Mouse (Mus musculus) stomach, embryonic 16.5 days (tissue): Measurements from ENCODE around the gene Mcm10. TPM values are rescaled to one million over a fixed set of nuclear protein-coding genes. Genes with fewer than 3 reads are reported as not detected.
A peak's percentile ranks its signal among the peaks of the same experiment; 100 is the strongest.

Experiments
- ATAC-seq: fragments of 200-750 bp; cut with Nextera tagmentation; 2 replicates; pipeline ENCODE4 v1.8.0; 2017; ENCODE audit warnings: moderate number of reproducible peaks, moderate TSS enrichment; ENCODE audit not compliant: insufficient read depth, low FRiP score
- H3K27ac ChIP-seq: fragments of 300-500 bp; sonication (generic); 2 replicates; pipeline ENCODE4 v1.5.1; 2014; ENCODE audit warnings: low read length
- H3K27me3 ChIP-seq: fragments of 300-500 bp; sonication (generic); 2 replicates; pipeline ENCODE4 v1.6.1; 2014; ENCODE audit warnings: low read length, control low read depth, mixed read lengths; ENCODE audit not compliant: control insufficient read depth, insufficient read depth
- H3K36me3 ChIP-seq: fragments of 300-500 bp; sonication (generic); 2 replicates; pipeline ENCODE4 v1.6.1; 2014; ENCODE audit warnings: low read length; ENCODE audit not compliant: control insufficient read depth, insufficient read depth
- H3K4me1 ChIP-seq: fragments of 300-500 bp; sonication (generic); 2 replicates; pipeline ENCODE4 v1.6.1; 2014; ENCODE audit warnings: low read length, control low read depth, mixed read lengths; ENCODE audit not compliant: control insufficient read depth, insufficient read depth
- H3K4me2 ChIP-seq: fragments of 300-500 bp; sonication (generic); 2 replicates; pipeline ENCODE4 v1.6.1; 2014; ENCODE audit warnings: low read depth, low read length, mixed read lengths
- H3K4me3 ChIP-seq: fragments of 300-500 bp; sonication (generic); replicated peaks from 2 replicates; pipeline ENCODE4 v1.5.1; 2014; ENCODE audit warnings: mild to moderate bottlenecking, low read length
- H3K9ac ChIP-seq: fragments of 300-500 bp; sonication (generic); 2 replicates; pipeline ENCODE4 v1.6.1; 2014; ENCODE audit warnings: low read length
- H3K9me3 ChIP-seq: fragments of 300-500 bp; sonication (generic); replicated peaks from 2 replicates; pipeline ENCODE4 v1.6.1; 2016; ENCODE audit warnings: low read length, control low read depth; ENCODE audit not compliant: control insufficient read depth
- WGBS: fragments of 180-500 bp; shearing (Covaris S2); extraction: QIAGEN DNeasy Blood & Tissue Kit; methylation state at CpG from one replicate; pipeline ENCODE4 v1.1.7; 2014; 5-methylcytosine and 5-hydroxymethylcytosine counted together
- polyA plus RNA-seq: library from polyadenylated mRNA; unstranded; fragments of >200 nt; fragmentation: Nextera tagmentation; extraction: Ambion mirVana; gene quantifications from 2 replicates; pipeline ENCODE4 v1.2.1, GENCODE M21; 2015

Mcm10 gene
- polyA plus RNA-seq, 1 experiment from 2014 or later = 25.1 TPM

GRCm38 (mm10) chr2:5034801-5035200 is 22.2 kb upstream of the Mcm10 start:
- no peak overlapping the region for H3K4me2 ChIP-seq
- no peaks in the 10 kb centered on the region for H3K9me3 ChIP-seq
- 79% methylated on average over 8 of the region's 8 CpGs for WGBS
- no peaks in the 10 kb centered on the region for H3K4me1 ChIP-seq
- H3K36me3 ChIP-seq = no peaks in the 10 kb centered on the region
- no peaks in the 10 kb centered on the region for H3K27me3 ChIP-seq
- no peak overlapping the region for H3K9ac ChIP-seq
- ATAC-seq = no peak
- H3K27ac ChIP-seq = no peak overlapping the region
- no peak overlapping the region for H3K4me3 ChIP-seq

DNA sequence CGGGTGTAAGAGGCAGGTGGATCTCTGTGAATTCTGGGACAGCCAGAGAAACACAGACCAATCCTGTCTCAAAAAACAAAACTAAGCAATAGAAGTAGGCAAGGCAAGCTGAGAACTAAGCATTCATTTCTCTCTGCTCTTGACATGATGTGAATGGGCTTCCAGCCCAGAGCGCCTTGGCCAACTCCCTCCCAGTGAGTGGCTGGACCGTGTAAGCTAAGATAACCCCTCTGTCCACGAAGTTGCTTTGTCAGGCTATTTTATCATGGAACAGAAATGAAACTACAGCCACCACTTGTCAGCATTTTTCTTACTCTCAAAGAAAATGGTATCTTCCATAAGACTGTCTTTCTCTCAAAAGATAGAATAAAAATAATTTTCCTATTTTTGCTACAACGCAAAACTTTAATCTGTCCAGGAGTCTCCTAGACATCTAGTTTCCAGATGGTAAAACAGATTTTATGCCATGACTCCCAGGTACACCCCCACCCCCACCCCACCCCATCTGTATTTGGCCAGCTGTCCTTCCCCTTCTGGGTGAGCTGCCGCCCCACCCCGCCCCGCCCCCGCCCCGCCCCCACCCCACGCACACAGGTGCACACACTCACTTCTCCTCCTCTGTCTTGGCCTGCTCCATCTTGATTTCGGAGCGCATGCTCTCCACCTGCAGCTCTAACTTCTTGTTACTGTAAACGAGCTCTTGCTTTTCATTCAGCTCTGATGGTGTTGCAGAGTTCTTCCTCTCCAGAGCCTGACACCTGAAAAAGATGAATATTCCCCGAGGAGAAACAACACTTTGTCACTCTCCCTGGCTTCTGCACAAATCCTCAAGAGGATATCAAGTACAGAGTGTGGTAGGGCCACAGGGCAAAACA is 21.2 kb upstream of the Mcm10 start:
- no peaks in the 10 kb centered on the region for H3K9me3 ChIP-seq
- WGBS = 41% methylated on average over 15 of the region's 15 CpGs
- H3K4me2 ChIP-seq = no peak overlapping the region
- H3K9ac ChIP-seq = no peak overlapping the region
- no peaks in the 10 kb centered on the region for H3K27me3 ChIP-seq
- H3K4me1 ChIP-seq = no peaks in the 10 kb centered on the region
- no peak overlapping the region for H3K27ac ChIP-seq
- ATAC-seq = peak; percentile 41; the same call in 1 of the 2 replicates
- H3K4me3 ChIP-seq = no peak overlapping the region
- H3K36me3 ChIP-seq = no peaks in the 10 kb centered on the region

- H3K4me1 ChIP-seq = no peaks in the 10 kb centered on the region
- H3K27ac ChIP-seq = no peak overlapping the region
- peak; percentile 70; the same call in 1 of the 2 replicates for ATAC-seq
These were observed 20.1 kb upstream of the Mcm10 start for GRCm38 (mm10) chr2:5032665-5033064.

GRCm38 (mm10) chr2:5031215-5031614 is 18.6 kb upstream of the Mcm10 start:
- no peaks in the 10 kb centered on the region for H3K36me3 ChIP-seq
- H3K4me2 ChIP-seq = no peak overlapping the region
- H3K27me3 ChIP-seq = no peaks in the 10 kb centered on the region
- H3K9me3 ChIP-seq = no peaks in the 10 kb centered on the region
- H3K4me1 ChIP-seq = no peaks in the 10 kb centered on the region
- H3K4me3 ChIP-seq = no peak overlapping the region
- ATAC-seq = no peak
- H3K9ac ChIP-seq = no peak overlapping the region
- no peak overlapping the region for H3K27ac ChIP-seq
- 83% methylated on average over 7 of the region's 7 CpGs for WGBS

More at GRCm38 (mm10) chr2:5032665-5033064, 20.1 kb upstream of the Mcm10 start:
- Histone ChIP-seq H3K9ac (no peak overlapping the region), H3K4me2 (no peak overlapping the region), H3K4me3 (no peak overlapping the region), H3K36me3 (no peaks in the 10 kb centered on the region), H3K27me3 (no peaks in the 10 kb centered on the region), H3K9me3 (no peaks in the 10 kb centered on the region)
- WGBS = 64% methylated on average over 5 of the region's 5 CpGs

DNA sequence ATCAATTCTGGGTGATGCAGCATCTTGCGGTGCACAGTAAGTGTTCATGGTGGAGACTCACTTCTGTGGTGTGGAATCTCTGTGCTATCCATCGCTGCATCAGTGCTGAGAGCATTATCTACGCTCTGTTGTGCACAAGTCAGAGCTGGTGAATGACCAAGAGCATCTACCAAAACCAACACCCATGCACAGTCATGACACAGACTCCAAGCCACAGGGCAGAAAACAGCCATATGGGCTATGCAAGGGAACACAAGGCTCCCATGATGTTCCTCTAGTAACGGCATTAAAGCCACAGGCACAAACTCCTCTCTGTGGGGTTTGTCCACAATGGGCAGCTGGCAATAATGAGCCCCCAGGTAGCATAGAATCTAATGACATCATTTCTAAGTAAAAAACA is 17.2 kb upstream of the Mcm10 start:
- H3K9me3 ChIP-seq = no peaks in the 10 kb centered on the region
- no peaks in the 10 kb centered on the region for H3K27me3 ChIP-seq
- no peak overlapping the region for H3K9ac ChIP-seq
- no peak overlapping the region for H3K4me2 ChIP-seq
- H3K4me3 ChIP-seq = no peak overlapping the region
- no peak overlapping the region for H3K27ac ChIP-seq
- WGBS = 90% methylated on average over 4 of the region's 4 CpGs
- H3K36me3 ChIP-seq = no peaks in the 10 kb centered on the region
- ATAC-seq = no peak
- H3K4me1 ChIP-seq = no peaks in the 10 kb centered on the region

GRCm38 (mm10) chr2:5028047-5028446 is 15.5 kb upstream of the Mcm10 start:
- H3K4me2 ChIP-seq = no peak overlapping the region
- no peaks in the 10 kb centered on the region for H3K4me1 ChIP-seq
- no peaks in the 10 kb centered on the region for H3K36me3 ChIP-seq
- no peaks in the 10 kb centered on the region for H3K27me3 ChIP-seq
- no peak overlapping the region for H3K4me3 ChIP-seq
- no peaks in the 10 kb centered on the region for H3K9me3 ChIP-seq
- 84% methylated on average over 7 of the region's 7 CpGs for WGBS
- no peak overlapping the region for H3K27ac ChIP-seq
- H3K9ac ChIP-seq = no peak overlapping the region
- ATAC-seq = no peak

DNA sequence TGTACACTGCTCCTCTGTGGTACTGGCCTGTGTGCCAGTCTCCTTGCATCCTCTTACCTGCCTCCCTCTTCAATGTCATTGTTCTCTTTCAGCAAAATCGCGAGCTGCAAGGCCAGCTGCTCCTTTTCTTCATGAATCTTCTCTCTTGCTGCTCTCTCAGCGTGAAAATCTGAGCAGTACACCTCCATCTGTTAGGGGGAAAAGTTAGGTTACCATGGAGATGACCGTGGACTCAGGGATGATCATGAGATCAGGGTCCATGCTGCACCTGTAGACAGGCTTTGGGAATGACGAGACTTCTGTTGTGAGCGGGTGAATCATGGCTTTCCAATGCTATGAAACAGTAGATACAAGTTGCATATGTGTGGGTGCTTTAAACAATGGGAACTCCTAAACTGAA is 14.5 kb upstream of the Mcm10 start:
- no peaks in the 10 kb centered on the region for H3K27me3 ChIP-seq
- ATAC-seq = no peak
- H3K36me3 ChIP-seq = no peaks in the 10 kb centered on the region
- H3K27ac ChIP-seq = no peak overlapping the region
- no peaks in the 10 kb centered on the region for H3K9me3 ChIP-seq
- 75% methylated on average over 6 of the region's 6 CpGs for WGBS
- H3K4me2 ChIP-seq = no peak overlapping the region
- no peaks in the 10 kb centered on the region for H3K4me1 ChIP-seq
- H3K4me3 ChIP-seq = no peak overlapping the region
- no peak overlapping the region for H3K9ac ChIP-seq

- Histone ChIP-seq H3K4me1 (no peaks in the 10 kb centered on the region), H3K9me3 (no peaks in the 10 kb centered on the region), H3K4me2 (no peak overlapping the region), H3K36me3 (no peaks in the 10 kb centered on the region), H3K27ac (no peak overlapping the region), H3K4me3 (no peak overlapping the region), H3K27me3 (no peaks in the 10 kb centered on the region), H3K9ac (no peak overlapping the region)
- 56% methylated on average over 3 of the region's 4 CpGs for WGBS
- no peak for ATAC-seq
These were observed 12.7 kb upstream of the Mcm10 start for GRCm38 (mm10) chr2:5025162-5025733.

DNA sequence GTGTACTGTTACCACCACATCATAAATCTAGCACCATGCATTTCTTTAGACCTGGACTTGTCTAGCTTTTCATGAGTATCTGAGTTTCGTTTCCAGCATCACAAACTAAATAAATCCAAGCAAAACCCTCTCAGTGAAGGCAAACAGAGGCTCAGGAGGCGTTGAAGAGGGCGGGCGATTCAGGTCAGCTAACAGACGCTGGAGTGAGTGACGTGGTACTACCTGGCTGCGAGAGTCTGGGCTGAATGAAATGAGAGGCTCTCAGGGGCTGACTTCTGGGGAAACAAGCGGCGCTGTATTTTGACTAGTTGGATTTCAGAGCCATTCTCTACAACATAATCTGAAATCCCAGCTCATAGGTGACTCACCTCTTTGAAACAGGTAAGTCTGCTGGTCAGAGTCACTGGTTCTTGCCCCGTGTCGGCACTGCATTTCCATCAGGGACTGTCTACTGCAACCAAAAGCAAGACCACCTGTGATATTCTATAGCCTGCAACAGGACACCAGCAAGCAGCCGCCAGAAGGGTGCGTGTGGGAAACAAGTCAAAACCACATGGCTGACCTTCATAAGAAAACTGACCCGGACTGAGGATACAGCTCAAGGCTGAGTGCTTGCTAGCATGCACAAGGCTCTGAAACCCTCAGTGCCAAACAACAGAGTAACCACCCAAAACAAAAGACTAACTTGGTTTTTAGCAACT is 11.3 kb upstream of the Mcm10 start:
- Histone ChIP-seq H3K4me2 (no peak overlapping the region), H3K4me1 (no peaks in the 10 kb centered on the region), H3K27me3 (no peaks in the 10 kb centered on the region), H3K27ac (no peak overlapping the region), H3K36me3 (no peaks in the 10 kb centered on the region), H3K4me3 (no peak overlapping the region), H3K9ac (no peak overlapping the region), H3K9me3 (no peaks in the 10 kb centered on the region)
- no peak; the same call in 1 of the 2 replicates for ATAC-seq
- 63% methylated on average over 14 of the region's 14 CpGs for WGBS
